Mouse (Mus musculus) adipose tissue, adult 10 weeks (tissue): ENCODE results near the gene Slc4a3. TPM values are rescaled to one million over a fixed set of nuclear protein-coding genes. Genes with fewer than 3 reads are reported as not detected.

Experiments
- polyA plus RNA-seq: library from polyadenylated mRNA; stranded (reverse); fragments of 350-450 nt; fragmentation: Illumina TruSeq; extraction: RNeasy Lipid Tissue Mini Kit (QIAGEN cat#74804); gene quantifications from one replicate; pipeline ENCODE4 v1.2.3, GENCODE M21; 2014; ENCODE audit warnings: low read depth, low replicate concordance

Gene Slc4a3
- 13.6 TPM for polyA plus RNA-seq

GRCm38 (mm10) chr1:75545965-75546956, at the start of gene Slc4a3:
Gene Slc4a3, plus strand, starts transcription at chr1:75546266.

GRCm38 (mm10) chr1:75505956-75506831, 39.9 kb upstream of the Slc4a3 start, which contains the start of gene Obsl1:
Gene Obsl1, minus strand, starts transcription at chr1:75506452.

GRCm38 (mm10) chr1:75507006-75507405, 39.1 kb upstream of the Slc4a3 start, which contains the start of gene Inha:
Gene Inha, plus strand, starts transcription at chr1:75507077.

GRCm38 (mm10) chr1:75521321-75522031, 24.6 kb upstream of the Slc4a3 start, which contains the start of gene Stk11ip:
Gene Stk11ip, plus strand, starts transcription at chr1:75521529.

Other genes starting within 250 kb of the Slc4a3 start
- 85.7 TPM for gene Dnpep, start 228.3 kb upstream of the Slc4a3 start, polyA plus RNA-seq
- gene Des, start 185.9 kb upstream of the Slc4a3 start, polyA plus RNA-seq, result 40.0 TPM
- 9.7 TPM for gene Speg, start 171.0 kb upstream of the Slc4a3 start, polyA plus RNA-seq
- 103 TPM for gene Gmppa, start 110.3 kb upstream of the Slc4a3 start, polyA plus RNA-seq
- gene Asic4, start 95.8 kb upstream of the Slc4a3 start, polyA plus RNA-seq, result not detected
- gene Chpf, start 67.0 kb upstream of the Slc4a3 start, polyA plus RNA-seq, result 31.5 TPM
- 1.2 TPM for gene Tmem198, start 66.7 kb upstream of the Slc4a3 start, polyA plus RNA-seq
- gene Obsl1, start 39.8 kb upstream of the Slc4a3 start, polyA plus RNA-seq, result 21.6 TPM
- 20.7 TPM for gene Inha, start 39.2 kb upstream of the Slc4a3 start, polyA plus RNA-seq
- 20.1 TPM for gene Stk11ip, start 24.7 kb upstream of the Slc4a3 start, polyA plus RNA-seq